Mouse (Mus musculus) common myeloid progenitor, adult 5-6 weeks (primary cell): ENCODE results near the gene L3mbtl4. TPM values are rescaled to one million over a fixed set of nuclear protein-coding genes. Genes with fewer than 3 reads are reported as not detected.
"Not testable (repeated sequence)": the region's sequence is repeated elsewhere in the genome, so short reads cannot be mapped to it uniquely, and the experiment has no call there.

Experiments used
- ATAC-seq: replicated peaks from 2 replicates; pipeline ENCODE4 v1.8.0; 2016; ENCODE audit warnings: low read depth, mild to moderate bottlenecking, moderate TSS enrichment, inconsistent platforms; ENCODE audit not compliant: poor library complexity, severe bottlenecking
- total RNA-seq: library from RNA; stranded (forward); fragments of 200-1000, 187-1606 nt; gene quantifications from 2 replicates; pipeline ENCODE4 v1.2.3, GENCODE M21; 2017

L3mbtl4 gene
- total RNA-seq, 1 experiment from 2014 or later = not detected

DNA sequence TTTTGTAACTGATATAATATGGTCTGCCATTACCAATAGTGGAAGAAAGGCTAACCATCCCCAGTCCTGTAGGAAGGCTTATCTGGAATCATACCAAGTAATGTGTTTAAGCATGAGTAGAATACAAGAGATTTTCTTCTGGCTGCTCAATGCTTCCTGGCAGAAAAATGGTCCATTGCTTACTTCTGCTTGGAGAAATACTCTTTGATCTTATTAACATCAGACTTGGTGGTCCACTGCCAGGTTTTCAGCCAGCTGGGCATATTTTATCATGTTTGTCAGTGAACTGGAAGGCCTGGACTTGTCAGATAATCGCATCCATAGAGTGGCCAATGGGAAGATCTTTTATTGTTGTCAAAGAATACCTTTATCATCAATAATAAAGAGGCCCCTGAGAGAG lies 97.5 kb downstream of the L3mbtl4 start:
- no peak for ATAC-seq

DNA sequence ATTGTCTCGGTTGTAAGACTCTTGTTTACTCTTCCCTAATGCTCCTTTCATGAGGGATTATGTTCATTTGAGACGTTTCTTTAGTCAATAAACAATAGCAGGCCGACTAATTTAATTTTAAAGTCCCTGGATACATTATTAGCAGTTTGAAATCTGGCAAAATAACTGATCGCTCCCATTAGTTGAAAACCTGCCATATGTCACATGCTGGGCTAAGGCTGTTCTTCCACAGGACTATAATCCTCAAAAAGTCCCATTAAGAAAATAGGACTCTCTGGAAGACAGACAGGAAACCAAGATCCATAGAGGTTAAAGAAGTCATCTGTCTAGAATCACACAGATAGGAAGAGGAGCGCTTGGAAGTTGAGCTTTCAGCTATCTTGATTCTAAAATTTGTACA lies 114.9 kb downstream of the L3mbtl4 start:
- no peak for ATAC-seq

DNA sequence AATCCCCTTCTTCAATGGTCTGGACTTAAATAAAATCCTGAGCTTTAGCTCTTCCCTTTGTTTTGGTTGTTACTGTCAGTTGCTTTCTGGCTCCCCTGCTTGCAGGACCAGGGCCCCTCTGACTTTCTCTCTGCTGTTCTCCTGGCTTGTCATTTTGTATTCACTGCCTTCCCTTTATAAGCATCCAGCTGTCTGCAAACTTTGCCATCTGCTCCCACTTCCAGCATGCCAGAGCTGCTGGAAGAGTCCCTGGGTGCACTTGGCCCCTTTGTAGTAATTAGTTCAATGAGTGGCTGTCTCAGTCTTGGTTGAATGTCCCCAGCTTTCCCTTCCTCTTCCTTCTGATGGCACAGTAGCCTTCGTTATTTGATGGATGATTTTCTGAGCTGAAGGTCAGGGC lies 132.4 kb downstream of the L3mbtl4 start:
- ATAC-seq = no peak

DNA sequence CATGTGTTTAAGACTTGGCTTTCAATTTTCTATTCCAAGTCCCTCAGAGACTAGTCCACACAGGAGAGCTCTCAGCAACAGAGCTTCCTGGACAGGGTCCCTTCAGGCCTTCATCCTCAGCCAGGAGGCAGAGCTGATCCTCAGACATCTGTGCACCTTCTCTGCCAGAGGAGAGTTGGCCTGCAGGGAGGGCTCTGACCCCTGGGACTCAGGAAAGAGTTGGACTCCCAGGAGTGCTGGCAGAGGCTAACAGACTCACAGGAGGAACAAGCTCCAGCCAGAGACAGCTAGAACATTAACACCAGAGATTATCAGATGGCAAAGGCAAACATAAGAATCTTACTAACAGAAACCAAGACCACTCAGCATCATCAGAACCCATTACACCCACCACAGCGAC lies 133.5 kb downstream of the L3mbtl4 start:
- ATAC-seq = not testable (repeated sequence)

DNA sequence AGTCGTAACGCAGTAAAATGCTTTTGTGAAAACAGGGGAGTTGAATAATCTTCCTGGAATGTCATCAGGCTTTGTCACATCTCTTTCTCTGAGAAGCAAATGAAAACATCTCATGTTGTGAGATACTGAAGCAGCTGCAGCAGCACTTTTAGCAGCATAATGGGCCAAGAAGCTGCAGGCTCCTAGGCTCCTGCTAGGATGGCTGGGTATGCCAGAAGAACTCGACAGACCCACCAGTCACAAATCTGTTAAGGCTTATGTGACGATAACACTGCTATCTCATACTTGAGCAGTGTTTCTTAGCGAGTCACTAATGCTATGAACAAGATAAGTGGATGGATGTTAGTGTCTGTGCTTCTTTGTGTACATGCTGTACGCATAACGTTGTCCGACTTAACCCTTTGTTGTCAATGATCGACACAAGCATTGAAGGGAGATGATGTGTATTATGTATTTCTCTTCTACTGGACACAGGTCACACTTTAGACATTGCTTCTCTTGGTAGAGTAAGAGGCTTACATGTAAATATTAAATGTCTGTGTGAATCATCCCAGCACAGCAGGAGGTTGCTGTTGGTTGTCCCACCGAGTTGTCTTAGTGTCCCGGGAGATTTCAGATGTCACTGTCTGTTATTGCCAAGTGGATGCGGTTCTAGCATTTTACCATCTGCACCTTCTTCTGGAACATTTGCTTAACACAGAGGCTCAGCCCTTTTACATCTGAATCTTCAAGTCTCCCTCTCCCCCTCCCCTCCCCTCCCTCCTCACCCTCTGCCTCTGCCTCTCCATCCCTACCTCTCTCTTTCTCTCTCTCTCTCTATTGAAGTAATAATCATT lies 149.3 kb downstream of the L3mbtl4 start:
- no peak for ATAC-seq

DNA sequence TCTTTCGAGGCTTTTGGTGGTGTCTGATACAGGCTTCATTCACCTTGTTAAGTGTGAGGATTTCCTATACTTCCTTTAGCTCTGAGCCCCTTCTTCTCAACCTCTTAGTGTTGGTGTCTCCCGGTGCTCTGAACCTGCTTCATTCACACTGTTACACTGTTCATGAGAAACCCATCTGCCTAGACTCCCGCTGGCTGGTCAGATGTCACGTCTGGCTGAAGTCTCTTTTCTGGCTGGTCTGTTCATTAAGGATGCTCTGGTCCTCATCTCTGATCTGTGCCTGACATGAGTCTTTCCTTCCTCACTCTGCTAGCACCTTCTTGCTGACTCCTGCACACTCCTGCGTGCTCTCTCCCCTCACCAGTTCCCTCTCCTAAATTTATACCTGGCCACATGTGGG lies 160.0 kb downstream of the L3mbtl4 start:
- no peak for ATAC-seq

DNA sequence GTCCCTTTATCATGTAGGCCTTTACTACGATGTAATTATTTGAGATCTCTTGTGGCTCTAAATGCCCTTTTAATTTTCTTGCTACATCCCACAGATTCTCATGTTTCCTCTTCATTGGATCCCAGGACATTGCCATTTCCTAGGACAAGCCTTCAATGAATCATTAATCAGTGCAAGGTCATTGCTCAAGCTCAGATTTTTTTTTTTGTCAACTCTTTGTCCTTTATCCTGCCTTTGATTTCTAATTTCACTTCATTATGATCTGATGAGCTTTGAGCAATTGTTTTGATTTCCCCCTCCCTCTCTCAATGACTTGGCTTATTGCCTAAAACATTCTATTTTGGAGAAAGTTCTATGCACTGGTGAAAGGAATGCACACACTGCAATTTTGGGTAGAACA lies 177.3 kb downstream of the L3mbtl4 start:
- ATAC-seq = no peak

DNA sequence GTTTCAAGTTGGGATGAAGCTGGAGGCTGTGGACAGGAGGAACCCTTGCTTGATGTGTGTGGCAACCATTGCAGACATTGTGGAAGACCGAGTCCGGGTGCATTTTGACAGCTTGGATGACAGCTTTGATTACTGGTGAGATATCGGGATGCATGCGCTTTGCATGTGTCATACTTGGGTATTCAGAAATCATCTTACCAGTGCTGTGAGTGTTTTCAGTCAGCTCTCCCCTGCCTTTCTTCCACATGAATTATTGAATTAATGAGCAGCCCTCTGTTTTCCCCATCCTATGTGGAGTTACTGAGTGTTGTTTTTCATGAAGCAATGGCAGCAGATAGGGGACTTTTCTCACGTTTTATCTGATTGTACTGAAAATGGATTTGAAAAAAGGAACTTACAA lies 187.9 kb downstream of the L3mbtl4 start:
- ATAC-seq = no peak

DNA sequence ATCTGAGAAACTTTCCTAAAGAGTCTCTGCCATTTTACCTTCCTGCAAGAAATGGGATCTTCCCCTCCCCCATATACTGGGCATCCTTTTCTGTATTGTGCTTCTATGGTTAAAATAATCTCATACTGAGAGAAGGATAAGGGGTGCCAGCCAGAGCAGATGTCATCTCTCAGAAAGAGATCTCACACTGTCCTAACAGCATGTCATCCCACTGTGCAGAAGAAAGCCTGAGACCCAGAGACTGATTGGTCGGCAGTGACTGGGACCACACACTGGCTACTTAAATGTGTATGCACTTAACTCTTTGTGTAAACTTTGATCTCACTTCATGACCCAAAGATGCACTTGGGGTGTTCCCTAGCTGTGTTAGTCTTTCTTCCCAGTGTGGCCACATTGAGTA lies 193.7 kb downstream of the L3mbtl4 start:
- no peak for ATAC-seq

DNA sequence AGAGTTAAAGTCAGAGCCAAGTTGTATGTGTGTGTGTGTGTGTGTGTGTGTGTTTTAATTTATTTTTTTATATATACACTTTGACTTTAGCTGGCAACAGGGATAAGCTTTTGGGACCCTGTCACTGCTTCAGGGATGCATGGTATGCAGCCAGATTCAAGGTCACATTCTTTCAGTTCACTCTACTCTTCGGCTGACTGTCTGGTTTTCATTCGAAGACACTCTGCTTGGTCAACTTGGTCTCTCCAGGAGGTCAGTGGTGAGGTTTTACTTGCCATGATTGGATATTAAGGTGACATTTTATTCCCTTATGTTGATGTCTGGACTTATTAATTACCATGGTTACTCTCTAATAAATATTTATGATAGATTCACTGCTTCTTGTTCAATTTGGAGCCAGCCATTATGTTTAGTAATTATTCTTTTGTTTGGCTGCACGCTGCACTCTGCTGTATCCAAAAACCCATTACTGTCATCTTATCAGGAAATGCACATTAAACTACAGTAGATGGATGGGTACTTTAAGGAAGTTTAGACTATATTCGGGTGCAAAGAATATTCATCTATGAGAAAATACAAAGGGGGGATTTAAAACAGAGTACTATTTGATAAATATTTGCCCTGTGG lies 216.6 kb downstream of the L3mbtl4 start:
- ATAC-seq = no peak

DNA sequence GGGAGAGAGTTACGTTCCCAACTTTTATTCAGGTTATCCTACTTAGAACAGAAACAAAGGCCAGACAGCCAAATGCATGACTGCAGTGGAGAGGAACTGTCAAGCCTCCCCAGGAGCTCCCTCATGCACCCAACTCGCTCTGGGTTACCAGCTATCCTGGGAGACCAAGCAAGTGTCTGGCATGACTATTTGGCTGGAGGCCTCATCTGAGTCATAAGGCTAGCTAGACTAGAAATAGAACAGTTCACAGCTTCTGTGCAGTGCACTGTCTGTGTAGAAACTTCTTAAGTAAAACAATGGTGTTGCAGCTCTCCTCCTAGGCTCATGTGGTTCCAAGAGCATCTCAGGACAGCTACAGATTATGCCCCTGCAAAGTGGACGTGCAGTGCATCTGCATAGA lies 218.6 kb downstream of the L3mbtl4 start:
- no peak for ATAC-seq

DNA sequence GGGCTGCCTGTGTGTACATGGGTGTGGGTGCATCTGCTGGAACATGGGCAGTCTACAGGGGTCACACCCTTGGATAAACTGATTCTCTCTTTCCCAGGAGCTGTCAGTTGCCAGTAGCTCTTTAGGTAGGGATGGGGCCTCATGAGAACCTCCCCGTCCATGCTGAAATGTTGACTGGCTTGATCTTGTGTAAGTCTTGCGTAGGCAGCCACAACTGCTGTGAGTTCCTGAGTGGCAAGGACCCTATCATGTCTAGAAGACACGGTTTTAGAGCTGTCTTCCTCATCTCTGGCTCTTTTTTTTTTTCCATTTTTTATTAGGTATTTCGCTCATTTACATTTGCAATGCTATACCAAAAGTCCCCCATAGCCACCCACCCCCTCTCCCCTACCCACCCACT lies 229.4 kb downstream of the L3mbtl4 start:
- ATAC-seq = not testable (repeated sequence)

DNA sequence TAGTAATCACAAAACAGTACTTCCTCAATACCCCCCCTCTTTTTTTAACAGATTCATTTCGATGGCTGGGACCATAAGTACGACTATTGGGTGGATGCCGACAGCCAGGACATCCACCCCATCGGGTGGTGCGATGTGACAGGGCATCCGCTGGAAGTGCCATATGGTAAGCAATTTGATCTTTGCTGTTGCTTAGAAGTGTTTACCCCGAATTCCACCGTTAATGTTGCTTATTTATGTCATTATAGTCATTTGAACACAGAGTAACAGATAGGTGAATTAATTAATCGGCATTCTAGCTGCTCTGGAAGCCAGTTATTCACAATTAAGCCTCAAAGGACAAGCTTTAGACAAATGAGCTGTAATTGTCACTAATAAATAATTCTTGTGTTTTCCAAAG lies 286.1 kb downstream of the L3mbtl4 start:
- no peak for ATAC-seq

DNA sequence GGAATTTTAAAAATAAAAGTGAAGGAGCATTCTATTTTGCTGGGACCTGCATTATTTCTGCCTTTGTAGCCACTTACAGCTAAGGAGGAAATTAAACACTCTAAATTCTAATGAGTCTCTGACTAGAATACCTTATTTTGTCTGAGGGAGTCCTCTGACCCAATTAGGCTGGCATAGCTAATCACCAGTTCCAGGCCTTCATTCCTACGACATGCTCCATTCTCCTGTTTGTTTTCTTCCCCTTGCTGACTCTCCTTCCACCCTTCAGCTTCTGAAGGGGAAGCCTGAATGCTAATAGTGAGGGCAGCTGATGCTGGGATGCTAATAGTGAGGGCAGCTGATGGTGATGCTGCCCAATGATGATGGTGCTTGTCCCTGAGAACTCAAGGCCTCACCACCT lies 286.7 kb downstream of the L3mbtl4 start:
- no peak for ATAC-seq

DNA sequence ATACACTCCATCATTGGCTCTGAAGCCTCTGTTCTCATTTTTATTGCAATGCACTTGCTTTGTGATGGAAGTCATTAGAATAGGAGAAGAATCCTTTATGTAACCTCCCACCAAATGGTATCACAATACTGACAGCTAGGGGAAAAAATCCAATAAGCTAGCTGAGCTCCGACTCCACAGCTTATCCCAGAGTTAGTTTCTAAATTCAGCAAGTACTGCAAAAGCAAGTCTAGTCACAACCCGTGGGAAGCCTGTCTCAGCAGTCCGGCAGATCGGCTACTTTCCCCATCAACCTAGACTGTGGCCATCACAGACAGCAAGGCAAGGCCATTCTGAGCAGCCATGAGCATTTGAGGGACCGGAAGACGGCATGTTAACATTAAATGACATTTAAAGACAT lies 298.2 kb downstream of the L3mbtl4 start:
- ATAC-seq = no peak

DNA sequence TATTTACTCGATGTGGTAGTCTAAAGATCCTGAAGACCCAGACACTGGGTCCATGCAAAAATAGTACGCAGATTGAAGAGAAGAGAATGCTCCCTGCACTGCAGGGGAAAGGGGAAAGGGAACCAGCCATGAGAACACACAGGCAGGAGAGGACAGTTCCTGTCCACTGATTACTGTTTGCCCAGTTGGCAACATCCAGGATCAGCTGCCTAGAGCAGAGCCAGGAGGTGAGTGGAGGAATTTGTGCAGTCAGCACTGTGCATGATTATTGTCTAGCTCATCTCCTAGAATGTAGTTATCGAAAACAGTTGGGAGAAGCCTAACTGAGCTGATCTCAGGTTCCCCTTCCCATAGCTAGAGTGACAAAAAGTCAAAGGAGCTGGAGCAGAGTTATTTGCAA lies 311.6 kb downstream of the L3mbtl4 start:
- ATAC-seq = no peak

DNA sequence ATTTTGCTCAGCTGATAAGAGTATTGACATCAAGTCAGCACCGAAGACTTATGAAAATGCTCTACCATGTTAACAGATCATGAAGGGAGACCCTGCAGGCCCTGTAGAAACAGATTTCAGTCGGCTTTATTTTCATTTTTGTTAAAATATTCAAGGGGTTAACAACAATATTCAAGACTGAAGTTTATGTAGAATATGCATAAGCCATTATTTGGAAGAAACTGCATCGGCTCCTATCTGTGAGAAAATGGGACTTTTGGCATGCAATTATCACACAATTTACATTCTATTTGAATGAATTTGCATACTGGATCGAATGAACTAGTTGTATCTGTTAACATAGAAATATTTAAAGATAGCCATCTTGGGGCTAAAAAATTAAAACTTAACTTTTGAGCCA lies 318.0 kb downstream of the L3mbtl4 start:
- ATAC-seq = no peak

DNA sequence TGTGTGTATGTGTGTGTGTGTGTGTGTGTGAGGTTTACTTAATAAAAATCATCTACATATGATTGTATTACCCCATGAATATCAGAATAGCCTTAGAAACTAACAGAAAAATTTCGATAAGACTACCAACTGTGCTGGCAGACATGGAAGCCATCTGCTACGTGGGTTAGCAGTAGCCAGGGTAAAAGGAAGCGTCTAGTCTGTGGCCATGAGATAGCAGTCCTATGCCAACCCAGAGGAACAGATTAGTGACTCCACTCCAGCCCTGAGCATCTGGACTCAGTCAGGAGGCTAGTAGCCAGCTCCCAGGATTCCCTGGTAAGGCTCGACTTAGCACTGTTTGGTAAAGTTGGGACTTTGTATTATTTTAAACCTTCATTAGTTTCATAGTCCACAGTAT lies 329.1 kb downstream of the L3mbtl4 start:
- no peak for ATAC-seq

DNA sequence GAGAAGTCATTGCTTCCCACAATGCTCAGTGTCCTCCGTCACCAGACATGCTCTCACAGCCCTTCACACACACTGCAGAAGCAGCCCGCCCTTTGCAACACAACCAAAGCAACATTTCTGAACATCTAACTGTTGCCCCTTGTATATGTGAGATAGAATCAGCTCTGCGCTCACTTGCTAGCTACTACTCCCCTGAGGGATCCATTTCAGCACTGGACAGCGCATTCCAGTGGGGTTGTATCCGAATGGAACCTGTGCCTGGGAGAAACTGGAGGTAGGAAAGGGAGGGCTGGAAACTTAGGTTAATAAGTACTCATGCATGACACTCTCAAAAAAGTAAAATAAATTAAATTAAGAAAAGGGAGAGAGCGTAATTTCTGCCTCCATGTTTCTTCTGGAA lies 334.1 kb downstream of the L3mbtl4 start:
- ATAC-seq = no peak

DNA sequence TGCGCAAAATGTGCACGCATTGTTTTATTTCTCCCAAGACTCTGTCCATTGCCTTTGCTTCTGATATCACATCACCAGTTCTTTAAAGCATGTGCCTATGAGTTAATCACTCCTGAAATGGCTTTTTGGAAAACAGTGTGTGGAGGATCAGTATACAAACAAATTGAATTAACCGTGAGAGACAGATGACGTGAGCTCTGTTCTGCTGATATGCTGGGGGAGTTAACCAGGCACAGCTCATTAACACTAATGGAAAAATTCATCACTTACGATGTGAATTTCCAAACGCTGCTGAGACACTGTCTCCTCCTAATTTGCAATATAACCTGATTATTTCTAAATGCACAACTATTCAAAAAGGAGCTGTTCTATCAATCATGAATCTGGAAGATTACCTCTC lies 337.6 kb downstream of the L3mbtl4 start:
- no peak for ATAC-seq

DNA sequence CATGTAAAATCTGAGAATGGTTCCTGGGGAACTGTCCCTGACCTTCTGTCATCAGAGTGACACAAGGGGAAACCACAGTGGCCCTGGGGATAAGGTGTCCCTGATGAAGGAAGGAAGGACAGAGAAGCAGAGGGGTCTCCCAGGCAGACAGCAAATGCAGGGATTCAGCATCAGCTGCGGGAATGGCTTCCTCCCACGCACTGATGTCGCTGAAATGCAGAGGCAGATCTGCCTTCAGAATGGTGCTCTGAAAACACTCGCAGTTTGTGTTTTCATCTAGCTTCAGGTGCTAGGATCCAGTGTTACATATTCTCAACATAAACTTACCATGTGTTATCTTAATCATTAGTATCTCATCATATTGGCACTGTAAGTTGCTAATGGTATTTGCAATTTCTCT lies 351.7 kb downstream of the L3mbtl4 start:
- no peak for ATAC-seq
